Mouse (Mus musculus) liver, embryonic 12.5 days (tissue): ENCODE data around the gene Vldlr. TPM values are rescaled to one million over a fixed set of nuclear protein-coding genes. Genes with fewer than 3 reads are reported as not detected.

ENCODE experiments used
- ATAC-seq: fragments of 200-750 bp; cut with Nextera tagmentation; 2 replicates; pipeline ENCODE4 v1.8.0; 2017; ENCODE audit warnings: moderate number of reproducible peaks, mild to moderate bottlenecking, moderate library complexity
- H3K27ac ChIP-seq: fragments of 300-500 bp; sonication (generic); 2 replicates; pipeline ENCODE4 v1.5.1; 2016; ENCODE audit warnings: mild to moderate bottlenecking
- H3K27me3 ChIP-seq: fragments of 300-500 bp; sonication (generic); replicated peaks from 2 replicates; pipeline ENCODE4 v1.6.1; 2016; ENCODE audit warnings: mild to moderate bottlenecking, moderate library complexity
- H3K36me3 ChIP-seq: fragments of 300-500 bp; sonication (generic); 2 replicates; pipeline ENCODE4 v1.6.1; 2016; ENCODE audit warnings: mild to moderate bottlenecking, moderate library complexity
- H3K4me1 ChIP-seq: fragments of 300-500 bp; sonication (generic); 2 replicates; pipeline ENCODE4 v1.6.1; 2016
- H3K4me2 ChIP-seq: fragments of 300-500 bp; sonication (generic); 2 replicates; pipeline ENCODE4 v1.6.1; 2016; ENCODE audit warnings: mild to moderate bottlenecking, moderate library complexity
- H3K4me3 ChIP-seq: fragments of 300-500 bp; sonication (generic); 2 replicates; pipeline ENCODE4 v1.5.1; 2016; ENCODE audit warnings: mild to moderate bottlenecking, moderate library complexity
- H3K9ac ChIP-seq: fragments of 300-500 bp; sonication (generic); 2 replicates; pipeline ENCODE4 v1.6.1; 2016; ENCODE audit warnings: mild to moderate bottlenecking, moderate library complexity
- H3K9me3 ChIP-seq: fragments of 300-500 bp; sonication (generic); replicated peaks from 2 replicates; pipeline ENCODE4 v1.6.1; 2016; ENCODE audit warnings: mild to moderate bottlenecking, moderate library complexity
- WGBS: fragments of 180-500 bp; shearing (Covaris S2); methylation state at CpG from one replicate; pipeline ENCODE4 v1.1.7; 2016; ENCODE audit not compliant: insufficient replicate concordance; 5-methylcytosine and 5-hydroxymethylcytosine counted together
- polyA plus RNA-seq: library from polyadenylated mRNA; unstranded; fragments of >200 nt; fragmentation: Nextera tagmentation; extraction: Ambion mirVana; gene quantifications from 2 replicates; pipeline ENCODE4 v1.2.1, GENCODE M21; 2016

The Vldlr gene
- polyA plus RNA-seq, 1 experiment from 2014 or later: 2.2 TPM

DNA sequence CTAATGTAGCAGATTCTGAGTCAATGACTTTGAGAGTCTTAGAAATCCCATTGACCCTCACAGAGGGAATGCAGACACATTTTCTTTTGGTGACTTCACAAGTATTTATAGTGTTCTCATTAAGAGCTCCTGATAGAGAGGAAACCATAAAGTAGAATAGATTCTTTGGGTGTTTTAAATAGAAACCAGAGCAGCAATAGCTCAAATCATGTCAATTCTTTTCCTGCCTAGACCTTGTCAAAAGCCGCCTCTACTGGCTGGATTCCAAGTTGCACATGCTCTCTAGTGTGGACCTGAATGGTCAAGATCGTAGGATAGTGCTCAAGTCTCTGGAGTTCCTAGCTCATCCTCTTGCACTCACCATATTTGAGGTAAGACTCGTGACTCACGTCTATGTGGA, 27.2 kb downstream of the Vldlr start:
- Histone ChIP-seq H3K27me3 (no peaks in the 10 kb centered on the region), H3K4me1 (no peaks in the 10 kb centered on the region), H3K4me3 (no peak overlapping the region), H3K27ac (no peak overlapping the region), H3K9ac (no peak overlapping the region), H3K9me3 (no peaks in the 10 kb centered on the region), H3K36me3 (peaks cover 11% of the 10 kb centered on the region; the same call in 1 of the 2 replicates), H3K4me2 (no peak overlapping the region)
- 55% methylated on average over 4 of the region's 4 CpGs for WGBS
- ATAC-seq: no peak

GRCm38 (mm10) chr19:27254756-27255155, 38.5 kb downstream of the Vldlr start:
- Histone ChIP-seq H3K4me3 (no peak overlapping the region), H3K27ac (no peak overlapping the region), H3K27me3 (no peaks in the 10 kb centered on the region), H3K4me2 (no peak overlapping the region), H3K36me3 (no peaks in the 10 kb centered on the region), H3K9ac (no peak overlapping the region), H3K4me1 (no peaks in the 10 kb centered on the region), H3K9me3 (no peaks in the 10 kb centered on the region)
- WGBS: 69% methylated on average over 5 of the region's 5 CpGs
- no peak for ATAC-seq

DNA sequence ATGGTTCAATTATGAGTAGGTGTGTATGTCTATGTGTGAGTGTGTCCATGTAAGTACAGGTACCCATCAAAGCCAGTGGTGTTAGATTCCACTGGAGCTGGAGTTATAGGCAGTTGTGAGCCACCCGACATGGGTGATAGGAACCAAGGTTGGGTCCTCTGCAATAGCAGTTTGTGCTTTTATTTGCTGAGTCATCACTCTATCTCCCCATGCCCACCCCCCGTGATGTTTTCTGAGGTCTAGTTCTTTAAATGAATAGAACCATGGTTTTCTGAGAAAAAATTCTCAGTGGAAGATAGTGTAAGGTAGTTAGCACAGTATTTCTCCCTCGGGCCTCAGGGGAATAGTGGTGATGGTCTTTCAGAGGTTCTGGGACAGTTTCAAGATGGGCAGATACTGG, 39.4 kb downstream of the Vldlr start:
- no peaks in the 10 kb centered on the region for H3K36me3 ChIP-seq
- no peak overlapping the region for H3K27ac ChIP-seq
- H3K4me1 ChIP-seq: no peaks in the 10 kb centered on the region
- no peak overlapping the region for H3K4me3 ChIP-seq
- no peaks in the 10 kb centered on the region for H3K9me3 ChIP-seq
- no peak overlapping the region for H3K9ac ChIP-seq
- H3K4me2 ChIP-seq: no peak overlapping the region
- no peaks in the 10 kb centered on the region for H3K27me3 ChIP-seq
- no peak for ATAC-seq
- WGBS: 60% methylated on average over 3 of the region's 3 CpGs

GRCm38 (mm10) chr19:27260102-27260501, 43.8 kb downstream of the Vldlr start:
- Histone ChIP-seq H3K4me2 (no peak overlapping the region), H3K27ac (no peak overlapping the region), H3K36me3 (no peaks in the 10 kb centered on the region), H3K4me3 (no peak overlapping the region), H3K27me3 (no peaks in the 10 kb centered on the region), H3K9ac (no peak overlapping the region), H3K4me1 (no peaks in the 10 kb centered on the region), H3K9me3 (no peaks in the 10 kb centered on the region)
- ATAC-seq: no peak
- WGBS: 69% methylated on average over 4 of the region's 4 CpGs

- Histone ChIP-seq H3K36me3 (no peaks in the 10 kb centered on the region), H3K9me3 (no peaks in the 10 kb centered on the region), H3K27ac (no peak overlapping the region), H3K27me3 (no peaks in the 10 kb centered on the region), H3K4me1 (no peaks in the 10 kb centered on the region), H3K4me2 (no peak overlapping the region), H3K9ac (no peak overlapping the region), H3K4me3 (no peak overlapping the region)
- no peak for ATAC-seq
- 65% methylated on average over 8 of the region's 8 CpGs for WGBS
Measured at GRCm38 (mm10) chr19:27260621-27261278, 44.5 kb downstream of the Vldlr start.

DNA sequence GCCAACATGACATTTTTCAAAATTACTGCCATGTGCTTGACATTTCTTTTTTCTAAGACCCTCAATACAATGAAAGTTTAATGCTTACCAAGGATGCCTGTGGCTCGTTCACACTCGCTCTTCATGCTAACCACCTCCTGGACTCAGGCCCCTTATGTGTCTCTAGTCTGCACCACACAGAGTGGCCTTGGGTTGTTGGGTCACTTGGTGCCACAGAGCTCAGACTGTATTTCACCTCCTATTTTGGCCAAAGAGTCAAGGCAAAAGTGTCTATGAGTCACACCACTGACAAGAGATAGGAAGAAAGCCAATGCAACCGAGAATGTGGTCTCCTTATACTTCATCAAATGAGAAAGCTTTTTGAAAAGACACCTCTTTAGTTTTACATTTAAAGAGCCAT, 45.9 kb downstream of the Vldlr start:
- H3K9me3 ChIP-seq: no peaks in the 10 kb centered on the region
- H3K4me2 ChIP-seq: no peak overlapping the region
- no peak overlapping the region for H3K9ac ChIP-seq
- no peaks in the 10 kb centered on the region for H3K36me3 ChIP-seq
- 60% methylated on average over 3 of the region's 3 CpGs for WGBS
- no peaks in the 10 kb centered on the region for H3K4me1 ChIP-seq
- H3K27ac ChIP-seq: no peak overlapping the region
- H3K4me3 ChIP-seq: no peak overlapping the region
- H3K27me3 ChIP-seq: no peaks in the 10 kb centered on the region
- ATAC-seq: no peak

- Histone ChIP-seq H3K9ac (no peak overlapping the region), H3K27me3 (no peaks in the 10 kb centered on the region), H3K27ac (no peak overlapping the region), H3K36me3 (no peaks in the 10 kb centered on the region), H3K4me3 (no peak overlapping the region), H3K4me2 (no peak overlapping the region), H3K9me3 (no peaks in the 10 kb centered on the region), H3K4me1 (no peaks in the 10 kb centered on the region)
- ATAC-seq: no peak
- 31% methylated on average over 2 of the region's 2 CpGs for WGBS
Measured at GRCm38 (mm10) chr19:27273385-27273784, 57.1 kb downstream of the Vldlr start.

- H3K9me3 ChIP-seq: no peaks in the 10 kb centered on the region
- H3K36me3 ChIP-seq: no peaks in the 10 kb centered on the region
- H3K27me3 ChIP-seq: no peaks in the 10 kb centered on the region
- H3K27ac ChIP-seq: no peak overlapping the region
- ATAC-seq: no peak
- no peak overlapping the region for H3K4me2 ChIP-seq
- WGBS: 58% methylated on average over 1 of the region's 1 CpGs
- H3K4me1 ChIP-seq: no peaks in the 10 kb centered on the region
- H3K9ac ChIP-seq: no peak overlapping the region
- H3K4me3 ChIP-seq: no peak overlapping the region
Measured at GRCm38 (mm10) chr19:27274382-27274781, 58.1 kb downstream of the Vldlr start.

GRCm38 (mm10) chr19:27279174-27279573, 62.9 kb downstream of the Vldlr start:
- Histone ChIP-seq H3K36me3 (no peaks in the 10 kb centered on the region), H3K4me1 (no peaks in the 10 kb centered on the region), H3K9ac (no peak overlapping the region), H3K4me3 (no peak overlapping the region), H3K27ac (no peak overlapping the region), H3K4me2 (no peak overlapping the region), H3K27me3 (no peaks in the 10 kb centered on the region), H3K9me3 (no peaks in the 10 kb centered on the region)
- no peak for ATAC-seq
- WGBS: 74% methylated on average over 2 of the region's 2 CpGs

Other genes starting within 250 kb of the Vldlr start
- gene Kcnv2, start 106.1 kb downstream of the Vldlr start, polyA plus RNA-seq: not detected in 2 replicates
- gene Pum3, start 213.3 kb downstream of the Vldlr start, polyA plus RNA-seq: 74.3 and 83.1 TPM in 2 replicates